Mouse (Mus musculus) intestine, embryonic 15.5 days (tissue): ENCODE data around the gene Tmem253. TPM values are rescaled to one million over a fixed set of nuclear protein-coding genes. Genes with fewer than 3 reads are reported as not detected.

Experiments used
- polyA plus RNA-seq: library from polyadenylated mRNA; unstranded; fragments of >200 nt; fragmentation: Nextera tagmentation; extraction: Ambion mirVana; gene quantifications from 2 replicates; pipeline ENCODE4 v1.2.1, GENCODE M21; 2015

The Tmem253 gene
- polyA plus RNA-seq, 1 experiment from 2014 or later: 50.1 TPM

Other genes with a start within 250 kb of the Tmem253 start
- gene Ang4, start 242.1 kb upstream of the Tmem253 start, polyA plus RNA-seq: 2.9 and 3.5 TPM in 2 replicates
- not detected in 2 replicates for gene AY358078, start 215.6 kb upstream of the Tmem253 start, polyA plus RNA-seq
- 0.35 TPM in 1 of 2 replicates, not detected in the other for gene Ear6, start 162.0 kb upstream of the Tmem253 start, polyA plus RNA-seq
- gene Mettl17, start 130.8 kb upstream of the Tmem253 start, polyA plus RNA-seq: 45.4 and 45.5 TPM in 2 replicates
- gene Slc39a2, start 122.8 kb upstream of the Tmem253 start, polyA plus RNA-seq: 0.96 and 1.0 TPM in 2 replicates
- gene Ndrg2, start 101.5 kb upstream of the Tmem253 start, polyA plus RNA-seq: 52.2 and 60.1 TPM in 2 replicates
- gene Tppp2, start 97.2 kb upstream of the Tmem253 start, polyA plus RNA-seq: not detected in 2 replicates
- not detected in 2 replicates for gene Rnase13, start 92.9 kb upstream of the Tmem253 start, polyA plus RNA-seq
- gene Arhgef40, start 30.9 kb upstream of the Tmem253 start, polyA plus RNA-seq: 64.4 and 65.9 TPM in 2 replicates
- 29.7 and 29.8 TPM in 2 replicates for gene Zfp219, start 5.1 kb downstream of the Tmem253 start, polyA plus RNA-seq
- not detected in 2 replicates for gene Olfr221, start 26.8 kb downstream of the Tmem253 start, polyA plus RNA-seq
- 555 and 601 TPM in 2 replicates for gene Hnrnpc, start 88.4 kb downstream of the Tmem253 start, polyA plus RNA-seq
- gene Rpgrip1, start 95.0 kb downstream of the Tmem253 start, polyA plus RNA-seq: 60.1 and 62.2 TPM in 2 replicates
- 53.1 and 61.1 TPM in 2 replicates for gene Supt16, start 181.8 kb downstream of the Tmem253 start, polyA plus RNA-seq
- gene Chd8, start 242.1 kb downstream of the Tmem253 start, polyA plus RNA-seq: 23.9 and 27.1 TPM in 2 replicates